Mouse (Mus musculus) gastrocnemius, postnatal 10 days (tissue): Measurements from ENCODE around the gene Phc1. TPM values are rescaled to one million over a fixed set of nuclear protein-coding genes. Genes with fewer than 3 reads are reported as not detected.
"Not testable (repeated sequence)": the region's sequence is repeated elsewhere in the genome, so short reads cannot be mapped to it uniquely, and the experiment has no call there.

Source experiments
- DNase-seq: peaks from one replicate; pipeline ENCODE4 v3.0.0; 2021; ENCODE audit warnings: mixed read lengths
- long read RNA-seq, 2 experiments: library from polyadenylated mRNA; stranded (forward); transcript quantifications; one replicate each; pipeline ENCODE4 v2.0.0; 2021
- total RNA-seq, 2 experiments: library from RNA; stranded (reverse); gene quantifications; 2 replicates each; pipeline ENCODE4 v1.2.3; 2021

Phc1 gene
- 10 to 100 TPM; 13.1 to 13.8 TPM for total RNA-seq
- long read RNA-seq, experiment 1, partial matches to known transcripts: 3 of 11 reads
- long read RNA-seq, experiment 1, other reads (novel, unspliced or antisense): 4 of 11 reads
- long read RNA-seq, experiment 2, partial matches to known transcripts: 2 of 4 reads
- long read RNA-seq, experiment 2, other reads (novel, unspliced or antisense): 1 of 4 reads

DNA sequence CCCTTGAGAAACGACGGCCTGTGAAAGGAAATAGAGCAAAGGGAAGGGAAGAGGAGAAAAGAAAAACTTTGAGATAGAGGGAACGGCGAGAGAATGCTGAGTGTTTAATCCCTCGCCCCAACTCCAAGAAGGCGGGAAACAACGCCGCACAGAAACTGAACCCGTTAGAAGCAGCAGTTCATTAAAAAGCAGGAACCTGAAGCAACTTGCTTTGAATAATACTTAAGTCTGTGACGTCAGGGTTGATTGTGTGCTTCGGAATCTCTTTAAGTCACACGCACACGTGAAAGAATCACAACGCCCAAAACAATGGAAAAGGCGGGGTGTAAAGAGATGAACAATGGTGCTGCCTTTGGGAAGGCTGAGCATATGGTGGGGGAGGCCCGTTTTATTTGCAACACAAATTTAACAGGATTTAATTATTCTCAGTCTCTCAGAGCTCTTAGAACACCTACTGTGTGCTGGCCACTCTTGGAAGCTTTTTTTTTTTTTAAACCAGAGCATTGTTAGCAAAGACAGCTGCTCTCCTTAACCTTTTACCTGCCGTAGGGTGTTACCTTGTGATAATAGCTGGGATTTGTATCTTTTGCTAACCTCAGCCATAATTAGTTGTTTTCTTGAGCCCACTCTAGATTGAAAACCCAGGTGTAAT, at the start of gene Phc1:
TSS of gene Phc1 (minus strand) at position 213 of the 652 bp plus-strand sequence.
- DNase-seq: no peak

GRCm38 (mm10) chr6:122389986-122390385, 49.6 kb upstream of the Phc1 start:
- not testable (repeated sequence) for DNase-seq

GRCm38 (mm10) chr6:122387177-122388028, 47.0 kb upstream of the Phc1 start:
- DNase-seq: not testable (repeated sequence)

DNA sequence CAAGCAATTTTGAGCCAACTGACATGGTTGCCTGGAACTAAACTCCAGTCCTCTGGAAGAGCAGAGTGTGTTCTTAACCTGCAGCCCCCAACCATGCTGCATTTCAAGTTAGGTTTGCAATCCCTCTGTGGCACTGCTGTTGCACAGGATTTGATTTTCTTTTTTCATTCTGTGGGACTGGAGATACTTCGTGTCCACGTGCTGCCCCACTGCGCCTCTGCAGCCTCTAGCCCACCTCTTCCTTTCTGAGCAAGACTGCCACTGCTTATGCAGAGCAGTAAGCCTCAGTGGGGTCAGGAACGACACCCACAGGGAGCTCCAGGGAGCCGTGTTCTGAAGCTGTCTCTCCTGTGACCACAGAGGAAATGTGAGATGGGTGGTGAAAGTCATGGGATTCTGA, 45.4 kb upstream of the Phc1 start:
- no peak for DNase-seq

DNA sequence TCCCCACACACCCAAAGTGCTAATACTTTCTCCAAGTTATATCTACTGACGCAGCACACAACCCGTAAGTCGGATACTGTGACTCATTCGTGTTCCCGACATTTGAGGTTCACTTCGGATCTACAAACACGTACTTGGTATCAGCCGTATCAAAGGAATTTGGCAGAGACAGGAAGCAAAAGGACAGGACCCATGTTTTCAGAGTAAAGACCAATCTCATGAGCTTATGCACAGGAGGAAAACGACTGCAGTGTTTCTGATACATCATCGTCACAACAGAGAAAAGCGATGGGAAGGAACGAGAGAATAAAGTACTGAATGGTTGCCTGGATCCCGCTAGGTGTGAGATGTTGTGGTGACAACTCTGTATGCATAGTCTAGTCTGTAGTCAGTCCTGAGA, 44.5 kb upstream of the Phc1 start:
- DNase-seq: no peak

DNA sequence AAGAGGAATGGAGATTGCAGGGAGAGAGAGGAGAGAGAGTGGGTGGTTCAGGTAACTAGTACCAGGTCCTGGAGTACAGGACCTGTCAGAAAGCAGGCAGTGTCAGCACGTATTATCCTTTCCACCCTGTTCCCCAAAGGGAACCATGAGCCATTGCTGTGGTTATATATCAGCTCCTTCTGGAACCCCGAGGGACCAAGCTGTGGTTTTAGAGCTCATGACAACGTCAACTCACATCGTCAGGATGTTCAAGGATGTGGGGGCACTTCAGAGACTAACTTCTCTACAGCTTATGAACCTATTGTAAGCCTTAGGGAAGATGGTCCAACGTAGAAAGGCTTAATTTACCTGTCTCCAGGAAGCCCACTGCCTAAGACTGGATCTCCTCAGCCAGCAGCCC, 42.9 kb upstream of the Phc1 start:
- DNase-seq: no peak

GRCm38 (mm10) chr6:122382046-122382445, 41.7 kb upstream of the Phc1 start:
- DNase-seq: no peak

DNA sequence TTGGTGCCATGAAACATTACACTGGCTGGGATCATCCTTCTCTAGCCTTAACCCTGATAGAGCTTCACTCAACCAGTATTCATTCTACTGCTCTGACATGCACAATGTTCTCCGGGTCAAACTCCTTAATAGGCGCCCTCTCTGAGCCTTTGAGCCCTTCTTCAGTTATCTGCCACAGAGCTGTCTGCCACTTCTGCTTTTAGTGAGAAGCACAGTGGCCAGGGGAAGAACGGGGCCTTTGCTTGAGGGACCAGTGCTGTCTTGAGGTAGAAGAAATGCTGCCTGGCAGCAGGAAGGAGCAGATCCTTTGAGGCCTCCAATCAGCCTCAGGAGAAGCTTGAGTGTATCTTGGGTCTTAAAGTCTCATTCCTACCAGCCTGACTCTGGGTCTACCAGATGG, 27.9 kb upstream of the Phc1 start:
- no peak for DNase-seq

DNA sequence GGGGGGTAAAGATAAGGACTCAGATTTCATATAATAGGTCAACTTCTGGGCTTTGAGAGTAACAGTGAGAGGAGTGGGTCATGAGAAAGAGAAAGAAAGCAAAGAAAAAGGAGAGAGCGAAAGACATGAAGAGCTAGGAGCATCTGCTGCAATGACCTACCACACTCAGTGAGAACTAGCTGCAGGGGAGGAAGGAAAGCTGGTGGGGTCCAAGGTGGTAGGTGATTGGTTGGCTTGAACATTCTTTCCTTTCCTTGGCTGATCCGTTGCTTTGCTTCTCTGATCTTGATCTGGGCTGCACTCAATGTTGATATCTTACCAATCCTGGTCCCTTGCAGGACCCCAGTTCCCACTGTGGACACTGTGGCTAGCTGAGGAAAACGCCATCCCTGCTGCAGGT, 26.6 kb upstream of the Phc1 start:
- DNase-seq: no peak

- no peak for DNase-seq
Measured at GRCm38 (mm10) chr6:122366287-122366686, 25.9 kb upstream of the Phc1 start.

DNA sequence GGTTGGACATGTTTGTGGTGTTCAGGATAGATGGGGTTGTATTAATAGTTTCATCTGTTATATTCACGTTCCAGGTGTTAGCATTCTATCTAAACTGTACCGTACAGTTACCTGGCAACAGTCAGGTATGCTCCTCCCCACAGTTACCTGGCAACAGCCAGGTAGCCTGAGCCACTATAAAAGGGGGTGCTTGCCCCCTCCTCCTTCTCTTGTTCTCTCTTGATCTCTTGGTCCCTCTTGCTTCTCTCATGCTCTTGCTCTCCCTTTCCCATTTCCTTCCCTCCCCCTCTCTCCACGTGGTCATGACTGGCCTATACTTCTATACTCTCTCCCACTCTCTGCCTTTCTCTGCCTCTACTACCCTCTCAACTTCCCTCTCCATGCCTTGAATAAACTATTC, 25.3 kb upstream of the Phc1 start:
- DNase-seq: no peak

GRCm38 (mm10) chr6:122357089-122357488, 16.7 kb upstream of the Phc1 start:
- DNase-seq: no peak

DNA sequence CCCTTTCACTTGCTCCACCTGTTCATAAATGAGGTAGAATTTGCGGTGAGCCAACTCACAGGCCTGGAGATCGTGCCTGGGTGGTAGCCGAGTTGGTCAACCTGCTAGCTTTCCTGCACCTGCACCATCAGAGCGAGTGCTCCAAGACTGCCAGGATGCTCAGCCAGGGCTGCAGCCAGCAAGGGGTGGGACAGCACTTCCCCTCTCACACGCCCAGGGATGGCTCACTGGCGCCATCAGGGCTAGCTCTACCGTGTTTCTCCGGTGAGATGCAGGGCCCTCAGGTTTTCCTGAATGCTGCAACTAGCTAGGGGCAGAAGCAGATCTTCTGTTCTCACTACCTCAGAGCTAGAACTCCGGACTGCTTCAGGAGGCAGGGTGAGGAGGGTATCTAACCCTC, 15.5 kb upstream of the Phc1 start:
- DNase-seq: no peak

DNA sequence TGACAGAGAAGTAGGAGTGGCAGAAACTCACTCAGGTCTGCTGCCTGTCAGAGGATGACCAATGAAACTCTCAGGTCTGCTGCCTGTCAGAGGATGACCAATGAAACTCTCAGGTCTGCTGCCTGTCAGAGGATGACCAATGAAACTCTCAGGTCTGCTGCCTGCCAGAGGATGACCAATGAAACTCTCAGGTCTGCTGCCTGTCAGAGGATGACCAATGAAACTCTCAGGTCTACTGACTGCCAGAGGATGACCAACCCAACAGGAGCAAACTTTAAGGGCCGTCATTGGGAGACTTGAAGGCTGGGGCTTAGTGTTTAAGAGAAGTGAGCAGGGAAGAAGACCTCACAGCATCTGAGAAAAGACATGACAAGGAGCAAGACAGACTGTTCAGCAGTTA, 7.0 kb upstream of the Phc1 start:
- not testable (repeated sequence) for DNase-seq

GRCm38 (mm10) chr6:122346399-122346798, 6.0 kb upstream of the Phc1 start:
- no peak for DNase-seq

DNA sequence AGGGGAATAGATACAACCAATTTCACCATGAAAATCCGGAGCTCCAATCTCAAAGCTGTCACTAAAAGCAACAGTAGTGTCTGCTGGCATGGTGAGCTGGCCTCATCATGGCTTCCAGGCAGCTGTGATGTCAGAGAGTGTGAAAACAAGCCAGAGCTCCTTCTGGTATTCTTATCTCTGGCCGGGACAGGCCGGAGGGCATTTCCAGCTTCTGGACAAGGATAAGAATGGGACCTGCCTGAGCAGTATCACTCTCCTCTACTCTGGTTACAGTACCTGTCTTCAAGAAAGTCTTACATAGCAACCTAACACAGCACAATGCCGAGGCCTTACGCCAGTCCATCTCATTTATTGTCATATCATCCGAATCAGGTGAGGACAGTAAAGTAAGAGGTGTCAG, 5.4 kb upstream of the Phc1 start:
- no peak for DNase-seq

DNA sequence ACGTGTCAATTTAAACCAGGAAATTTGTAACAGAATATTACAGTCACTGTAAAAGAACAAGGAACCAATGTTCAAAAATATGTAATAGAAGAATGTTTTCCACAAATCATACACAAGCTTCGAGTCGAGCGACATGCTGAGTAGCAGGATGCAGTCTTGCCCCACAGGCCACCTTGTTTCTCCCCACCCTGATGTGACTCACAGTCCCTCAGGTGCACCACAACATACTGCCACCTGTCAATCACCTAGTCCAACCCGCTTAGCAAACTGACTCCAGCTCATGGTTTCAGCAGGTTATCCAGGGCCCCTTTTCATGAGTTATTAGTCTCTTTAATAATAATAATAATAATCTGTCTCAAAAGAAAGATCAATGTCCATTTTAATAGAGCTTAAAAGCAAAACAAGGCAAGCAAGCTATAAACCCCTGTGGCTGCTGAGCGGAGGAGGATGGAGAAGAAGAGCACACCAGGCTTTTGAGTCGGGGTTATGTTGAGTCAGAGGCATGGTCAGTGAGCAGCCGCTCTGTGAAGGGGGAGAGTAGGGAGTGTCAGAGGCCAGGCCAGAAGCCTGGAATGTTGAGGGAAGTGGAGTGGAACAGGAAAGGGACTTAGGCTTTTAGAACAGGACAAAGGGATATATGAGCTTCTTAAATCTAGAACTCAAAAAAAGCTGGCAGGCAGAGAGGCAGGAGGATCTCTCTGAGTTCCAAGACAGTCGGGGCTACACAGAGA, 4.2 kb upstream of the Phc1 start:
- no peak for DNase-seq

DNA sequence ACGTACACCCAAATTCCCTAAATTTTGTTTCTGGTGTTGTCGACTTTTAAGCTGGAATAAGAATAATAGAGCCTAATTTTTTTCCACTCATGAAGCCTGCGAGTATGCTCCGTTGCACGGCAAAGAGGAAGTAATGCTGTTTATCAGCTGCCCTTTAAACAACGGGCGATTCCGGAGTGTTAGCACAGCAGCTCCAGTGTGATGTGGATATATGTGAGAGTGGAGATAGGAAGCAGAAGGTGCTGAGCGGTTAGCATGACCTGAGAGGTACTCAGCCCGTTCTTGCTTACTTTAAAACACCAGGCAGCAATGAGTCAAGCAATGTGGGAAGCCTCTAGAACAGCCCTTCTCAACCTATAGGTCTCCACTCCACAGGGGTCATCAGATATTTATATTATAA, 3.4 kb upstream of the Phc1 start:
- DNase-seq: no peak

DNA sequence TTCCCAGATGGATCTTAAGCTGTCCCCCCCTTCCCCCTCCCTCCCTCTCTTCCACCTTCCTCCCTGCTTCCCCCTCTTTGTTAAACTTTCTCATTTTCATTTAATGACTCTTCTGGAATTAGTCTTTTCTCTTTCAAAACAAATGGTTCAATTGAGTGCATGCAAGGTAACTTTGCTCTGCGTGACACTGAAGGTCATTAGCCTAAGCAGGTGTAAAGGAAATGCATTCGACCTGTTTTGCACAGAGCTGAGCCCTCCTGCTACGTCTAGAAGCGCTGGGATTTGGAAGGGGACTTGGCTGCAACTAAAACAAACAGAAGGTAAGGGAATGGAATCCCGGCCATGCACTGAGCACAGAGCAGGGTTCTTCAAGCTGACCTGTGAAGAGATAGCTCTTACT, 1.8 kb upstream of the Phc1 start:
- DNase-seq: no peak

DNA sequence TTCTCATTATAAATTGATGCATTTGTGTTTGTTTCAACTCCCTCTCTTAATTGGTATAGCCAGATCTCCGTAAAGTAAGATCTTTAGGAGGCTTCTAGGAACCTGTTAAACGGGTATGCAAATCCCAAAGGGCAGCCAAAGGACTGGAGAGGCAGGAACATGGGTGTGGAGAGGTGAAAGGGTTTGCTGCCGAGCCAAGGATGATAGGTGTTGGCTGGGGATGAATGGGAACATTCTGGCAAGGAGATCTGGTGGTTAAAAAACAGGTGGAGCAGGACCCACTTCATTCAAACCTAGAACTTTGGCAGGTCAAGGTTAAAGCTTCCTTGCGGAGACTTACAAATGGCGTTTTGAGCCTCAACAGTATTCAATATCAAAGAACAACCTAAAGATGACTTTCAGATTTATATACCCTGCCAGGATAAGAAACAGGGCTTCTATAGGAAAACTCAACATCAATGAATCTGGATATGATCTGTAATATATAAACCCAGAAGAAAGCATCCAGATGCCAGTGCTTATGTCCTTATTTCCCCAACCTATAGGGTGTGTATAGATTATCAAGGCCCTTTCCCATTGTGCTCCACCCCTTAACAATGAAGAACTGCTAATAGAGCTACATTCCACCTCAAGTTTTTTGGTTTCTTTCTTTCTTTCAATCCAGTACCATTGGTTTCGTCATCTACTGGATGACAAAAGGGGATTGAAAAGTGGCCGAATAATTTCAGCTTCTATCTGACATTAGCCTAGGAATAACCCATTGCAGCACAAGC, 863 bp upstream of the Phc1 start:
- no peak for DNase-seq

DNA sequence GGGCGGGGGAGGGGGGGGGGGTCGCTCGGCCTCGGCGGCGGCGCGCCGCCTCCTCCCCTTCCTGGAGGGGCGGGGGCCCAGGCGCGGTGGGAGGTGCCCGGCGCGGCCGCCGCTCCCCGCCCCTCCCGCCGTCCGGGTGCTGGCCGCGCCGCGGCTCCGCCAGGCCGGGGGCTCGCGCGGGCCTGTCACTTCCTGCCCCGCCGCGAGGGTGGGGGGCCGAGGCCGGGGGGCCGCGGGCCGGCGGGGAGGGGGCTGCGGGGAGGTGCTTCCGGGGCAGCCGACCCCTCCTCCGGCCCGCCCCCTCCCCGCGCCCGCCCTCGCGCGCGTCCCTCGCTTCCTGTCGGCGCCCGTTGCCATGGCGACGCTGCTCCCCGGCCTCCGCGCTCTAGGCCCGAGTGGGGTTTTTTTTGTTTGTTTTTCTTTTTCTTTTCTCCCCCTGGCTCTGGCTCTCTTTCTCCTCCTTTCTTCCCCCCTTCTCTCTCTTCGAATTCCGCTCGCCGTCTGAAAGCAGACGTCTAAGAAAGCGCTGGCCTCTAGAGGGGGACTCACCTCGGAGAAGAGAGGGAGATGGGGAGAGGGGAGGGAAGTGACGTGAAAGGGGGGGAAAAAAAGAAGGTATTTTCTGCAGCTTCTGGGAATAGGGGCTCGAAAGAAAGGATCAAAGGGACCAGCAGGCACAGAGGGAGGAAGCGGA, 566 bp downstream of the Phc1 start:
- DNase-seq: peak; percentile 89
